Mouse (Mus musculus) spleen, postnatal 14 days (tissue): Measurements from ENCODE around the gene Ugdh.

Experiments used
- DNase-seq, 2 experiments: peaks; one replicate each; pipeline ENCODE4 v3.0.0; 2021 to 2022; ENCODE audit warnings: low spot score in 2 of 2

Ugdh gene

DNA sequence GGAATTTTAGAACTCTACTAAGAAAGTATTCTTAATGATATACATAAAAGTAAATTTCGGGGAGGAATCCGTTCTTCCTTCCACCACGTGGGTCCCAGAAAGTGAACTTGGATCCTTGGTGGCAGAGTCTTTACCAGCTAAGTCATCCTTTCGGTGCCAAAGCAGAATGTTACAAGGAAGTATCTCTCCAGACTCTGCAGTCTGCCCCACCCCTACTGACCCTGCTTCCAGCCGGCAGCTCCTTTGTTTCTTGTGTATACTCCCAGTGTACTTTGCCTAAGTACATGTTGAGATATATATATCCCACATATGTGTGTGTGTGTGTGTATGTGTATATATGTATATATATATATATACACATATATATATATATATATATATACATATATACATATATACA is 6.3 kb downstream of the Ugdh start:
- DNase-seq, result no peak

DNA sequence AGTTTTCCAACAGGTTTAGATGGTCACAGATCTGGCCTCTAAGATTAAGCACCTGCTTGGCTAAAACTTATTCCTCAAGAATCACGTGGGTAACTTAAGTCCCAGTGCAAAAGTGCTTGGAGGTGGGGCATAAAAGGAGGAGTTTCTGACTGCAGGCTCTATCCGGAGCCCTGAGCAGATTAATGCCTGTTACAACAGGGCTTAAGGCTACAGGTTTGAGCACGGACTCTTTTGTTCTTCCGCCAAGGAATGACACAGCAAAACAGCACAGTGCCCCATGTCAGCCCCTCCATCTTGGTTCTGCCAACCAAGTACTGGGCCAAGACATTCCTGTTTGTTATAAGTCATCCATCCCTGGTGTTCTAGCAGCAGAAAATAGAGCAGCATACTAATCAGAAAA is 7.4 kb downstream of the Ugdh start:
- no peak for DNase-seq

DNA sequence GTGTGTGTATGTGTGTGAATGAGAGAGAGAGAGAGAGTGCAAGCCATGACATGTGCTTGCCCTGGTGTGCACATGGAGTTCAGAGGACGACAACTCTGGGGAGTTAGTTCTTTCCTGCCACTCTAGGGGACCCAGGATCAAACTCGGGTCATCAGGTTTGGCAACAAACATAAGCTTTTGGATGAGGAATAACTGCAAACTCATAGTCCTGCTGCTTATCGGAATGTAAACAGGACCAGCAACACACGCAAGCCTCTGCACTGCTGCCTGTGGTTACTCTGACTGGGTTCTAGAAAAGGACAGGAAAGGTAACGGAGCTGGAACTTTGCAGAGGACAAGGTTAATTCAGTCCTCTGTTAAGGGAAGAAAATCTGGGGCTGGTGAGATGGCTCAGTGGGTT is 10.5 kb downstream of the Ugdh start:
- no peak for DNase-seq

DNA sequence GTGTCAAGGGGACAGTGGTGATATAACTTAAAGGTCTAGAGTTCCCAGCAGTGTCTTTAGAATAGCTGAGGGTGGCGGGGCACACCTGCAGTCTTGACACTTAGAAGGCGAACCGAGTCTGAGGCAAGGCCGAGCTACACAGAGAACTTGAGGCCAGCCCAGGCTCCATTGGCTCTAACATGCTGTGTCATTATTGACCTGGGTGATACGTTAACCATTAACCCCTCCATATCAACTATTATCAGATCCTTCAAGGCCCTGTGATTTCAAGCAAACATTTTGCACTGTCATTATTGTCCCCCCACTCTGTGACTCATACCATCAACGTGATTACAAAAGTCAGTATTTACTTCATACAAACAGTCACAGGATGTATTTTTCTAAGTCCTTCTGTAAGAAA is 11.5 kb downstream of the Ugdh start:
- no peak for DNase-seq

DNA sequence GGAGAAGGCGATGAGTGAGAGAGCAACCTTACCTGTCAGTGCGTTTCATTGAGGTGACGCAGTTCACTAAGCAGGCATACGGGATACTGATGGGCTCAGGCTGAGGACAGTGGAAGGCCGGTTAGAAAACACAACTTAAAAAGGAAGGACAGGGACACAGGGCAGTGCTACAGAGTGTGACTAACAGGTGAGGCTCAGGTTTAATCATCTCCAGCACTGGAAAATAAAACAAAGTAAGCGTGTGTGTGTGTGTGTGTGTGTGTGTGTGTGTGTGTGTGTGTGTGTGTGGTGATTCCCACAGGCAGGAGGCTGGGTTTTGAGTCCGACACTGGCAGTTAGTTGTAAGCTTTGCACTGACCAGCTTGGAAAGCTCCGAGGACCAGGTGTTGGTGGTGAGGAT is 12.9 kb downstream of the Ugdh start:
- no peak for DNase-seq

DNA sequence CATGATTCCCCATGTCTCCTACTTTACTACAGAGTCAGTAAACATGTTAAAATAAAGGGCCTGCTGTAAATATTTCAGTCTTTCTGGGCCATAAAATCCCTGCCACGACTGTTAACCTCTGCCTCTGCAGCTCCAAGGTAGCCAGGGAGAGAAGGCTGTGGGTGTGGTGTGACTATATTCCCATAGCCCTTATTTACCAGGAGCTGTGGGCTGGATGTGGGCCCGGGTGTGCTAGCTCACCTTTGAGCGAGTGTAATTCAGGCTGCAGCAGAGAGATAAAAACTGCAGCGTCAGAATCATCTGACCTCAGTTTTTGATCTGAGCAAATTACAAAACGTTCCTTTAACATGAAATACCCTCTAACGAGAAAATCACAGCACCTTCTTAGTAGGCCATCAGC is 14.9 kb downstream of the Ugdh start:
- no peak for DNase-seq

DNA sequence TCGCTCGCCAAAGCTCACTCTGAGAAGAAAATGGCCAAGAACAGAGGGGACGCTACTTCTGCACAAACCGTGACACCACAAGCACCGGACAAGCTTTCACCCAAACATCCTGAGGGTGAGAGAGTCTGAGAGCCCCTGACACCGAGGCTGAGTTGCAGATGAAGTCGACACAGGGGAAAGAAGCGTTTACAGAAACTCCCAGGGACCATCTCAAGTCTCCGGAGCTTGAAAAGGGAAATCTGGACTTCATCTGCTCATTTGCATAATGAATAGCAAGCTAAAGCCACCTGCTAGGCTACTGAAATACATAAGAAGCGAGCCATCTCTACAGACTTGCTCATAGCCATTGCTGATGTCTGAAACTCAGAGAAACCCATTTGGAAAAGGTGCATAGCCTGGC is 16.6 kb downstream of the Ugdh start:
- DNase-seq, result no peak

DNA sequence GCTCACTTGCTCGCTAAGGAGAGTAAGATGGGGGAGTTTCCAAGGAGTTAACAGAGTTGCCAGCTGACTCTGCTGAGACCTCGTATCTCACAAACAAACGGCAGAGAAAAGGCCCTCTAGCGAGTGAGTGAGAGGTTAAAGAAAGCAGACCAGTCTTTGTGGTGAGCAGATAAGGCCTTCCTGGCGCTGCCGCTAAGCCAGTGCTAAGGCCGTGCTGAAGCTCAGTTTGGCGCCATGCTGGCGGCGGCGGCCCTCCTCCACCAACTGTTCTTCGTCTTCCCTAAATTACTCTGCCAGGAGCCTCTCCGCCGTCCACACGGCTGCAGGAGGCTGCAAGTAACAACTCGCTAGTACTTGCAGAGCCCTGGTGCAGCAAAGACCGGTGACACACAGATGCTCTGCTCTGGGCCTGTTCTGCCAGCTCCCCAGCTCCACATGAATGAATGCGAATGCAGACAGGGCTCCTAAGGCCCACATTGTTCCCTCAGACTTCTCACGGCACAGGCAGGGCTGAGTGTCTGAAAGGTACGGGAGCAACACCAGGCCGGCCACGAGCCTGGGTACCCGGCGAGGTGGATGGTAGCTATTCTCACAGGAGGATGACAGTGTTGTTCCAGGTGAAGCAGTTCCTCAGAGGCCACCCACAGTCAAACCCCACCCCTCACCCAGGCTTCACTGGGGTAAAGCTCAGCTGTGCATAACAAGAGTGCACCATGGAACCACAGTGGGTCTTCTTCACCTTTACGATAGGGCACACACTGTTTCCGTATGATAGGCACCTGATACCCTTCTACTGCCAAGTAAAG is 19.9 kb downstream of the Ugdh start:
- no peak for DNase-seq

DNA sequence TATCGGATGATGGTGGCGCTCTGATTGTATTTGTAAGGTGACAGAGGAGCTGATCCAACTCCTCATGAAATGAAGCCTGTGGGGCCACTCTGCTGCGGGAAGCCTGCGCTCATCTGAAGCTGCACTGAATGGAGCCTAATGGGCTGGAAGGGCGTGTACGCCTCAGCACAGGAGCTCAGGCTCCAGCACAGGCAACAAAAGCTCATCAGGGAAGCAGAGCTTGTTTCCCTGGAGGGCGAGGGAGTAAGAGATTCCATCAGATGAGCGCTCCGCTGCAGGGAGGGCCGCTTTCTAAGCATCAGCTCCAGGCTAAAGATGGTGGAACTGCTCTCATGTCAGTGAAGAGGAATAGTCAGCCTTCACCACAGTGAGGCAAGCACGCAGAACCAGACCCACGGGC is 27.8 kb downstream of the Ugdh start:
- no peak for DNase-seq

DNA sequence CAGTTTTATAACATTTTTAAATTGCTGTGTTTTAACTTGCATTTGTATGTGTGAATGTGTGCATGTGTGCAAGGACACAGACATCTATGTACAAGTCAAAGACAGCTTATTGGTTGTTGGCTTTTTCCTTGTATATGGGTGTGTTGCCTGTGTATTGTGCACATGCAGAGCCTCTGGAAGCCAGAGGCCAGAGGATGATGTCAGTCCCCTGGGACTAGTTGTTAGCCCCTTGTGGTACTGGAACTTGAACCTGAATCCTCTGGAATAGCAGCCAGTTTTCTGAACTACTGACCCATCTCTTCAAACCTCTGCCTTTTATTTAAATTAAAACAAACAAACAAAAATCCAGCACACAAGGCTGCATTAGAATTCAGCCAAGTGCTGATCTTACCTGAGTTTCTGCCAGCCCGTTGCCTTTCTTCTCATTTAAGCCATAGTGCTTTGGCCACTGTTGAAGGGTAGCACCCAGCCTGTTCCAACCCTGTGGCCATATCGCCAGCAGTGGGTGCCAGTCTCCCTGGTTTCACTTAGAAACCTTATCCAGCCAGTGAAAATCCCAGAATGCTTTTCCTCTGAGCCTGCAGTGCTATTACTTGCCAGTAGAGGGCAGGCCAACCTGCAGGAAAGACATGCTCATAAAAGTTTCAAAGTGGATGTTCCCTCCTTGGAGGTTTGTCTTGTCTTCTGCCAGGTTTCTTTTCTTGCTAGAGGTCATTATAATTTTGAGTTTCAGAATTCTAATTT is 34.3 kb downstream of the Ugdh start:
- peak; percentile 51 to 71 for DNase-seq

DNA sequence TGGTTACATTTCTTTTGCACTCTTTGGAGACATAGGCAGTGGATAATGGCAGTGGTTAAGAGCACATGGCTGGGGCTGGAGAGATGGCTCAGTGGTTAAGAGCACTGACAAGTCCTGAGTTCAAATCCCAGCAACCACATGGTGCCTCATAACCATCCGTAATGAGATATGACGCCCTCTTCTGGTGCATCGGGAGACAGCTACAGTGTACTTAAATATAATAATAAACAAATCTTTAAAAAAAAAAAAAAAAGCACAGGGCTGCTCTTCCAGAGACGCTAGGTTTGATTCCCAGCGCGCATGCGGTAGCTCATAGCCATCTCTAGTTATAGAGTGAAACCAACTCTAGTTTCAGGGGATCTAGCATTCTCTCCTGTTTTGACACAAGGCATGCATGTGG is 41.3 kb downstream of the Ugdh start:
- DNase-seq, result no peak

DNA sequence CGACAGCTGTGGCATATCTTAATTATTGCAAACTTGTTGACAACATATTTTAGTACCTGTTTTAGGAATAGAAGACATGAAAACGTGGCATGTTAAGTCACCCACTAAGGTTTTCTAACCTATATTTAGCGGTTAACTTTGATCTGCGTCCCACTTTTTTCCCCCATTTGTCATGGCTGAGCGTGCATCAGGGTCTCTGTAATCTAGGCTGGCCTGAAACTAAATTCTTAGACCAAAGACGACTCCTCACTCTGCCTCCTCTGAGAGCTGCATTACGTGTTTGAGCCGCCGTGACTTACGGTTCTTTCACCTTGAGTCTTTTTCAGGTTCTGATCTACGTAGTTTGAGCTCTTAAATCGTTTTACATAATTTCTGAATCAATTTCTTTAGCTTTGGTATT is 44.0 kb downstream of the Ugdh start:
- DNase-seq, result no peak

DNA sequence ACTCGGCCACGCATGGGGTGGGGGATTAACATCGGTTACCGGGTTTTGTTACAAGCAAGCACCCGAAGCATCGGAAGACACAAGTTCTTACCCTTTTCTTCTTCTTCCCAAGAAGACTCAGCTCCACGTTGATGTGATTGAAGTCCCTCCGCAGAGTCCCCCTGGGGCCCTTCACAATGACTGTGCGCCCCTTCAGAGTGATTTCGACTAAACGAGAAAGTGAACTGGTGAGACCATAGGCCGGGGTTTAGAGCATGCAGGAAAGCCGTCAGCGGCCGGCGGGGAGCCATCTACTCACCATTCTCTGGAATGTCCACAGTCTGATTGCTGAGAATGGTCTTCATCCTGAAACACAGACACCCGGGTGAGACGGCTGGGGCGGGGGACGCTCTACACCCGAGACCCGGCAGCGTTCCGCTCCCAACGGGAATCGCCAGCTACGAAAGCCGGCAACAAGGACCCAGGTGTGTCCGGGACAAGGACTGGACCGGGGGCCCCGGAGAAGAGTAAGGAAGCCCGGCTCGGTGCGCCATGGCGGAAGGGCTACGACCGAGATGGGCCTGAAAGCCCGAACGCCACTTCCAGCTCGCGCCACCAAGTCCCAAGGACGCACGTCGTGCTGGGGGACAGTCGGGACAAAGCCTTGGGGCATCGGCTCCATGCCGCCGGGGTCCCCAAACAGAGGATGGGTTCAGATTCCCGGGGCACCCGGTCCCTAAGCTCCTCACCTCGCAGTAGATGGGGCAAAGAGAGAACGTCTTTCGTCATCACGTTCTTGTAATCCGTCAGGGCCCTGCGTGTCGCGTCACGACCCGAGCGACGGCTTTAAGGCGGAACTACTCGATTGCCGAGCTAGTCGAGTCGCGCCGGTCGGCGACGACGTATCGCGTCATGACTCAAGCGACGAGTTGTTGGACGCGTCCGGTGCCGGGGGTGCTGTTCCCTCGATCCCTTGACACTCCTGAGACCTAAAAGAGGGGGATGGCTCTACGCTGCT is 44.8 kb downstream of the Ugdh start, which contains the start of the genes Rpl9 and Lias:
Gene Rpl9, minus strand, starts transcription at position 797 of the 997 bp plus-strand sequence.
Gene Lias, plus strand, starts transcription at position 850 of the 997 bp plus-strand sequence.
- DNase-seq, result peak; percentile 99

DNA sequence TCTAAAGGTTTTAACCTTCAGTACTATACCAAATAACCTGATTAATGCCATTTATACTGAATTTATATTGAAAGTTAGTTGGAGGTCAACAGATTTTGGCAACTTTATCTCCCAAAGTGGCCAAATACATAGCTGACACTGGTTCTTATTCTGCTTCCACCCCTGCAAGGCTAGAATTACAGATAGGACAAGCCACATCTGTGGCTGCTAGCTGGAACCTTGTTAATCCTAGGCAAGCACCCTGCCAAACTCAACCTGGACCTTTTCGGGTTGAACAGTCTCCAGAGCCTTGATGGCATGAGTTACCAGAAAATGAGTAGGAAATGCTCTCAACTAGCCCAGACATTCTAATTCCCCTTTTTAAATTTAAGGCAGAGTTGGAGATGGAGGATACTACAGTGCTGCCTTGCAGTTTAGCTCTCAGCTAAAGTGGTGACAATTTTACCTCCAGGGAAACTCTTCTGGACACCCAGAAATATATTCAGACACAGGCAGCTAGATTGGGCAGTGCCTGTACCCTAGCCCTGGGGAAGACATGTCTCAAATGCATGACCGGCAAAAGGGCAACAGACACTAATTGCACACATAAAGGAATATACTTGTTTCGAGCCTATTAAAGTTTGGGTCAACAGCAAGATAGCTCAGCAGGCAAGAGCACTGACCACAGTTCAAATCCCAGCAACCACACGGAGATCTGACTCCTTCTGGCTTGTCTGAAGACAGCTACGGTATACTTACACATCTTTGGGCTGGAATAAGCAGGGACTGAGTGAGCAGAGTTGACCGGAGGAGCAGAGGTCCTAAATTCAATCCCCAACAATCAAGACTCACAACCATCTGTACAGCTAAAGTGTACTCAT is 48.5 kb downstream of the Ugdh start:
- DNase-seq, result no peak

DNA sequence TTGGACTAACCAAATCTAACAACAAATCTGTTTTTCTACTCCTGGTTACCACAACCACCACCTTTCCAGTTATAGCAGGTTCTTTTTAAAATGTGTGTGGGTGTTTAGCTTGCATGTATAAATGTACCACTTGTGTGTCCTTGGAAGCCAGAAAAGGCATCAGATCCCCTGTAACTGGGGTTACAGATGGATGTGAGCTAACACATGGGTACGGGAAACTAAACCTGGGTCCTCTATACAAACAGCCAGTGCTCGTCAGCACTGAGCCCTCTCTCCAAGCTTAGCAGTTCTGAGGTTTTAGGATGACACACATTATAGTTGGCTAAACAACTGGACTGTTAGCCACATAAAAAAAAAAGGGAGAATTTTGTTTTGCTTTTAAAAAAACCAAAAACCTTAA is 50.0 kb downstream of the Ugdh start:
- DNase-seq, result no peak

DNA sequence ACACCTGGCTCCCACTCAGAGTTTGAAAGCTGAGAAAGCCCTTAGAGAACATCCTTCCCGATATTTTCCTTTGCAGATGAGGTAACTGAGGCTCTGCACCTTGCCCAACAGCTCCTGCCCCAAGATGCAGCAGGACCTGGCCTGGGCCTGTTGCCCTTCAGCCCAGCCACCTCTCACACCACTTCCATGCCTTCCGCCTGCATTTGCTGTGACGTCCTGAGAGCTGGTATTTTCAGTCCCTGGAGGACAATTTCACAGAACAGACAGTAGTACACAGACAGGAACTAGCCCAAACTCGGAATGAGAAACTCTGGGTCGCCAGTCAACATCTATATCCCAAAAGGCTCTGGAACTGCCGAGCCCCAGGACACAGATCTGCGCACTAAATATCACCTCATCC is 61.0 kb downstream of the Ugdh start:
- DNase-seq, result no peak

DNA sequence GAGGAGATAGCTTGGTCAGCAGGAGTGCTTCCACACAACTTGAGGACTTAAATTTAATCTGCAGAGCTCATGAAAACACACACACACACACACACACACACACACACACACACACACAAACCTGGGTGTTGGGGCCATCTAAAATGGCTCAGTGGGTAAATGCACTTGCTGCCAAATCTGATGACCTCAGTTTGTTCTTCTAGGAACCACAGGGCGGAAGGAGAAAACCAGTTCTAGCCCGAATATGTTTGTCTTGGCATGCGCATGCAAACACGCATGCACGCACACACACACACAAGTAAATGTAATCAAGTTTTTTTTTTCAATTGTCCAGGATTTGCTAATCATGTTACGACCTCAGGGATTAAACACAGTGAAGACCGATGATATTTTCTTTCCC is 64.2 kb downstream of the Ugdh start:
- DNase-seq, result no peak

DNA sequence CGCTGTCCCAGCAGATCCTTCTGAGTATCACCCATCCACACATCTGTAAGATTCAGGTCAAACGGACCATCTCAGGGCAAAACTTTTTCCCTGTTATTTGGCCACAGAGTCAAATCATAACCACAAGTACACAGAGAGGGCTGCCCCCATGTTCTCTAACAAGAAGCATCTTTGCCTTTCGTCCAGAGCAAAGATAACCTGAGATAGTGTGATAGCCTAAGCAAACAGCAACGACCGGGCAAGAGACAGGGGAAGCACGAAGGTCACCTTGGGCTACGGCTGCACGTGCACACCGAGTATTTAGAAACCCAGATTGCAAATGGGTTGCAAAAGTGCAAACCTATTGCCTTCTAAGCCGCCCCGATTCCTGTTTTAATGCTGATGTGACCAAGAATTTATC is 67.9 kb downstream of the Ugdh start:
- no peak for DNase-seq
